Mouse (Mus musculus) megakaryocyte, adult 5-6 weeks (primary cell): ENCODE measurements at regions not wholly inside any gene's neighbourhood (a gene's known extent, or its start where the extent isn't known, plus 50 kb on each side); places are given as distances from the start of the nearest gene placed in this dataset.

Experiments used
- ATAC-seq: 2 replicates; pipeline ENCODE4 v1.8.0; 2016; ENCODE audit warnings: mild to moderate bottlenecking, inconsistent platforms; ENCODE audit not compliant: poor library complexity, severe bottlenecking

DNA sequence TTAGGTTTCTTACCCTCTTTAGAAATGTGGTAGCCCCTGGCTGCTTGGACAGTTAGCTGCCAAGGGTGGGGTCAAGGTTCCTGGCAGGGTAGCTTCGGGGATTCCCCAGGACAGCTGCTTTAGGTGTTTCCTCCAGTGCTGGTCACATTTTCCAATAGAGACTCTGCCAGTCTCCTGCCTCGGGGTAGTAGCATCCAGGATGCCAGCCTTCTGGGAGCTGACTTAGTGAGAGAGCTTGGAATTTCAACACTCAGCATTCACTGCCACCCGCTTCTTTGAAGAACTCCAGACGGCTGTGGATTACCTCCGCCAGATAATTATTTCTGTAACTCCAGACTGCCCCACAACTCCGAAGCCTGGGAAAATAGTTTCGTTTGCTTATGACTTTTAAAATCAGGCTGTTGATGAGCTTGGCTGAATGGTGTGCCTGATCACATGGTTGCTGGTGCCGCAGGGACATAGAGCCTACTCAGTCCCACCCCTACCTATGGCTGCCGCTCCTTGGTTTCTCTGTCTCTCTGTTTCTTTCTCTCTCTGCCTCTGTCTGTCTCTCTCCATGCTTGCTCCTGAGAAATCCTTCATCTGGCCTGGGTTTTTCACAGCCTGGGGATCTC lies 724.2 kb upstream of the Car8 start:
- no peak for ATAC-seq

DNA sequence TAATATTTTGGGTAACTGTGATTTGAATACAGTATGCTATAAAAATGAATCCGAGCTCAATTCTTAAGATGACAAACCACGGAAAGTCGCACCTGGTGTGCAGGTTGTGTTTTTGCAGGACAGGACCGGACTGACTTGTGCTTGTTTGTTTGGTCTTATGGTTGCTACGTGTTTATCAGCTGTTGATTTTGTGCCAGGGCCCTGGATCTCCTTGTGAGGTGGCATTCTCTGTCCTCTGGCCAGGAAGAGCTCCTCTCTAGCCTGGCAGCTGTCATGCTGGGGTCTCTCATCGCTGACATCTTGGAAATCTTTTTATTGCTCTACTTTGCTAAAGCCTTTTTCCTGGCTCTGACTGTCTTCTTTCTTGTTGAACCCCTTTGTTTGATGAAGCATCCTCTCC lies 723.0 kb upstream of the Car8 start:
- no peak for ATAC-seq

DNA sequence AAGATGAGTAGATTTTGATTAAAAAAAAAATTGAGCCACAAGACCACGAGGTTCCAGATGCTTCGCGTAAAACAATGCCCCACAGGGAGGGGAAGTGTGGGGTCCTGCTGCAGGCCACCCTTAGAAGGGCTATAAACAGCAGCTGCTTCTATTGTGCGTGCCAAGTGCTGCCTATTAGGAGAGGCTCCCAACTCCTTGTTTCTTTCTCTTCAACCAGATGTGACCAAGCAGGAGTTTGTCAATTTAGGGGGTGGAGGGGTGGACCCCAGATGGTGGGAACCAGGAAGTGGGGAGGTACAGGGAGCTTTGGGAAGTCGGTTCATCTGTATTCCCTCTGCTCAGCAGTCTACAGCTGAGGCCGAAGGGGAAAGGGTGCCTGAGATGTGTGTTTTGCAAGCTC lies 718.9 kb upstream of the Car8 start:
- no peak for ATAC-seq

DNA sequence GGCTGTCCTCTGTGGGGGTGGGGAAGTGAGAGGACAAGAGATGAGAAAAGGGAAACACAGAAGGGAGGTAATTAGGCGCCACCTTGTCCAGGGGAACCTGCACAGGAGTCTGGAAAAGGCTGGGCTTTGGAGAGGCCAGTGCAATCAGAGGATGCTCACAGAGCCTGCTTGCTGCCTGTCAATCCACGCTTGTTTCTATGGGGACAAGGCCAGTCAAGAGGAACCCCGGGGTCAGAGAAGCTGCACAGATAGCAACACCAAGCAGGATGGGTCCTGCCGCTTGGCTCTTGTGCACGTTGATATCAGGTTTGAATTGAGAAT lies 718.1 kb upstream of the Car8 start:
- ATAC-seq = no peak

DNA sequence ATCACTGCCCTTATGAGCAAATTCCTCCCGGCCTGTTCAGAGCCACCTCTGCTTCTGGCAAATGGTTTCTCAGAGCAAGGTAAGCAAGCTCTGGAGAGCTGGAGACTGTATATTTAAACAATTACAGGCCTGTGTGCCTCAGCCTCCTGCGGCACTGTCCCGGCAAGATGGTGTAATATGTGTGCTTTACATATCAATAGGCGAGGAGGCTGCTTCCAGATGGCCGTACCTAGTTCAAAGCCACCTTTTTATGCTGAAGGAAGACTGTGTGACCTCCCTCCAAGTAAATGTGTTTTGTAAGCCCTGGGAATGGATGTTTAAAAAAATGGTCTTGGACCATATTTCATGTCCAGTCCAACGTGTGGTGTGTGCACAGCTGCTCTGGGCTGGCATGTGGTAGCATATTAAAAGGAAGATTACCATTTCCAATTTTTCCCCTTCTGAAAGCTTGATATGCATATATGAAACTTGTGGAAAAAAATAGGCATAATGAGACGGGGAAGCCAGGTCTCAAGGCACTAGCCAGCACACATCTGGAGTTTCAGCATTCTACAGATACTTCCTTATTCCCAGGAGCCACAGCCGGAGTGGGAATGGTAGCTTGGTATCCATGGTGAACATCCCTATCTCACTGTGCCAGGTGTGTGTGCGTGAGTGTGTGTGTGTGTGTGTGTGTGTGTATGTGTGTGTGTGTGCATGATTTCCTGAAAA lies 717.6 kb upstream of the Car8 start:
- ATAC-seq = no peak

DNA sequence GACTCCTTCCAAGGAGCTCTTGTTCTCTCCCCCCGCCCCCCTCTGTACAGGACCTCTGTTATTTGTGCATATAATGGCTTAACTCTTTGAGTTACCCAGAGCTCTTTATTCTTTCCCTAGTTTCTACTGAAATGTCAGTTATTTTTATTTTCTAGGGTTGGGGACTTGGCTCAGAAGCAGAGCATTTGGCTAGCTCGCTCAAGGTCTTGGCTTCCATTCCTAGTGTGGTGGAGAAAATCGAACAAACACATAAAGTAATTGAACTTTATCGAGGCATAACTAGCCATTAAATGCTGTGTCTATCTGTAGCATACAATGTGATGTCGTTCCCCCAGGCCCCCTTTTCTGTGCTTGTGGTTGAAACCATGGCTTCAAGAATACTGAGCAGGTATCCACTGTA lies 716.5 kb upstream of the Car8 start:
- ATAC-seq = no peak

DNA sequence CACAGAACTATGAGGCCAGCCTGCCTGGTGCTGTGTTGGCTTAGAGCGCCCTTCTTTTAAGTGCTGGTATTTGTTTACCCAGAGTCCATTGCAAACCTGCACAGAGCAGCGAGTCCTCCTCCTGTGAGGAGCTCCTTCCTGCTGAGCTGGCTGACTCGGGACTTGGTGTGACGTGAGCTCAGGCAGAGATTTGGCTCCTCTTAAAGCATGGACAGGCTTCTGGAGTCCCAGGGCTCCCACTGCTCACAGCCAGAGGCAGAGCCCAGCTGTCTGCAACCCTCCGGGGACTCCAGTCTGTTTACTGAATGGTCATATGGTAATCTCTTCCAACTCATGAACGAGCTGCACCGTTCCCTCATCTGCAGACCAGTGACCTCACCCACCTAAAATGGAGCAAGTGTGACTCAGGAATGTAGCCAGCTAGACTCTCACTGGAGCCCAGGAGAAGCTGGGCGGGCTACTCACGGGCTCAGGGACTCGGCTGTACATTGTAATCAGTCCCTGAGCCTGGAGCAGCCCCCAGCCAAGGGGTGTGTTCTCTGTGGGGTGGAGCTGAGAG lies 715.6 kb upstream of the Car8 start:
- ATAC-seq = no peak

DNA sequence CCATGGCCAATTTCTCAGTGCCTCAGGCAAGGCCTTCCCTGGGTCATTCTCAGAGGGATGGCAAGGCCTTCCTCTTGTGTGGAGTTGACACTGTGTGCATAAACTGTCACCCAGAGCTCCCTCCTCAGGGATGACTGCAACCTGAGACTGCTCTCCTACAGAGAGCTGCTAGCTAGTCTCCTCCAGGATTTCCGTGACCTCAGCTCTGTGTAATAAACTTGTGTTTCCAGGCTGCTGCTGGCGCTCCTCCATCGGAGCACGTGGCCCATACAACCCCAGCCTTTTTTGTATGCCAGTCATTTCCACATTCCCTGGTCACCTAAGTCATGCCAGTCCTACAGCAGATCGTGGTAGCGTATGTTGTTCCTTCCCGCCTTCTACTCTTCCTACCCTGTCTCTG lies 714.3 kb upstream of the Car8 start:
- ATAC-seq = no peak

DNA sequence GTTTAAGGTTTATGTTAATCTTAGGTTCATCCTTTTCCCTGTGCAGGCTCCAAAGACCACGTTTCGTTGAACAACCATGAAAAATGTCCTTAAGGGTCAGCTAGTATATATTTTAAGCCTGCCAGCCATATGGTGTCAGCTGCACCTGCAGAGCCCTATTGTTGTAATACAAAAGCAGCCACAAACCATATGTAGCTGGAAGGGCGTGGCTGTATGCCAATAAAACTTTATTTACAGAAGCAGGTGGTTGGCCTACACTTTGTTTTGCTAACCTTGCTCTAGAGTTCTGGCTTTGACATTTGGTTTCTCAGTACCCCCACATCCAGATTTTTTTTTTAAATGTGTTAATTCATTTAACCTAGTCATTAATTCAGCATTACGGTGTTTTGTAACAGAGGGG lies 711.1 kb upstream of the Car8 start:
- ATAC-seq = no peak

DNA sequence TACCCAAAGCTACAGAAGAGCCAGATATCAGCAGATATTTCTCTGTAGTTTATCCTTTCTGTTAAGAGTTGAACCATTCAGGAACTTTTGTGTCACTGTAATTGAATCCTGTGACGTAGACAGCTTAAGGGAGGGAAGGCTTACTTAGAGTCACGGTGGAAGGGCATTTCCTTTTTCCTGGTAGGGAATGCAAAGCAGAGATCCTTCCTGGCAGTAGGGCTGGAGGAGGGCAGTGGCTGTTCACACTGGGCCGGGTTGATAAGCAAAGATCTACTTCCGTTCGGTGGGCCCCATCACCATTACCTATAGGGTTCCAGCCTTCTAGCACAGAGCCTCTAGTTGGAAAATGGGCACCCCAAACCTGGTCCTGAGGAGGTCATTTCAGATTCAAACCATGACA lies 710.7 kb upstream of the Car8 start:
- ATAC-seq = no peak

DNA sequence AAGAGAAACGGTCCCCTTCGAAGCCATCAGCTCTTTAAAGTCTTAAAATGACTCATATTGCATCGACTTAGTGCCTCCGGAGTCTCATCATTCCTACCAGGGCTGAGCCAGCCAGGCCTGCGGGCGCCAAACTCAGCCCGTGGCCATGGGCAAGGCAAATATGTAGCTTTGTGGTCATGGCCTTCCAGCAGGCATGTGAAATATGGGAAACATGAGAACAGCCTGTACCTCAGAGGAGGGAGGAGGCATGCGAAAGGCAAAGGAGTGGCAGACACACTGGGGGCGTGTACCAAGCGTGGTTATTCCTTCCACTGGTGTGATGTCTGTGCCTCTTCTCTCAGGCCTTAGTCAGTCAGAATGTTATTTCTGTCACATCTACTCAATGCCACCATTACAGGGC lies 706.3 kb upstream of the Car8 start:
- no peak for ATAC-seq

DNA sequence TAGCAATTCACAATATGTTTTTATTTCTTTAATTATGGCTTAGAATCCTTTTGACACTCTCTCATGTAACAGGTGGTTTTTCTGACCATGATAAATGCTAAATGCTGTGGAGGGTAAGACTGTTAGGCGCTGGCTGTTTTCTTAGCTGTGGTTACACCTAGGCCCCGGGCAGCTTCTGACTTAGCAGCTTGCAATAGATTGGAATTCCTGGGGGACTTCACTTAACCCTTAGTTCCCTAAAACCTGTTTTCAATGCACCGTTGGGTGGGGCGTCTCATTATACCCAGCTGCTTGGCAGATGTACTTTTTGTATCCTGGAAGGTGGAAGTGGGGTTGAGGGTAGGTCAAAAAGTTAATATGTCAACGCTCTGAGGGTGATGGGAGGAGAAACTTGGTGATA lies 704.2 kb upstream of the Car8 start:
- no peak for ATAC-seq

DNA sequence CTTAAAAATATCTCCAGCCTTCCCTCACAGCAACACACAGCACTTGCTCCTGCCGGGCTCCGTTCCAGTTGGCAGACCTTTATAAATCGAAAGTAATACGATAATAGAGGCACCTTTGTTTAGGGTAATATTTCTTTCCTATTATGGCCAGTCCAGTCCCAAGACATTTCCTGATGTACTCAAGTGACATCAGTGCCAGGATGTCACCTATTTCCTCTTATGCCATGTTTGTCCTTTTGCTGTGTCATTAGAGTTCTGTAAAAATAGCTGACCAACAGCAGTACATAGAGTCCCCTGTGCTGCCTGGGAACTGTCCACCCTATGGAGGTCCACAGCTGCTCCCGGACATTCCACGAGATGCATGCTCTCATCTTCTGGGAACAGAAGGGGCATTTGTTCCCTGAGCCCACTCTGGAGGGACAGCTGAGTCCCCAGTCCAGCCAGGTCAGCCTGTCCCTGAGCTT lies 700.1 kb upstream of the Car8 start:
- peak; percentile 97 for ATAC-seq

DNA sequence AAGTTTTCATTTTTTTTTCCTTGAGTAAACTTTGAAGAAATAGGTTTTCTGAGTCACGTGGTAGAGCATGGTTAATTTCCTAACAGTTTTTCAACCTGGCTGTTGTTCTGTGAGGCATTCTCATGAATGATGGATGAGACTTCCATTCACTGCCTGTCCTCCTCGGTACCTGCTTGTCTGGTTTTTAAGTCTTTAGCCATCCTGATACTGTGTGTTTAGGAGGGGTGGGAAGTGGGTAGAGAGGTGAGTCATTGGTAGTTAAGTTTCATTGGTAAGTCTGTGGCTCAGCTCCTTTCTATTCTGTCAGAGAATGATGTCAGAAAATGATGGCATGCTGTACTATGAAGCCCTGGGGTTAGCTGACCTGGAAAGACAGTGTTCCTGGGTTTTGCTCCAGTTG lies 697.1 kb upstream of the Car8 start:
- ATAC-seq = no peak

DNA sequence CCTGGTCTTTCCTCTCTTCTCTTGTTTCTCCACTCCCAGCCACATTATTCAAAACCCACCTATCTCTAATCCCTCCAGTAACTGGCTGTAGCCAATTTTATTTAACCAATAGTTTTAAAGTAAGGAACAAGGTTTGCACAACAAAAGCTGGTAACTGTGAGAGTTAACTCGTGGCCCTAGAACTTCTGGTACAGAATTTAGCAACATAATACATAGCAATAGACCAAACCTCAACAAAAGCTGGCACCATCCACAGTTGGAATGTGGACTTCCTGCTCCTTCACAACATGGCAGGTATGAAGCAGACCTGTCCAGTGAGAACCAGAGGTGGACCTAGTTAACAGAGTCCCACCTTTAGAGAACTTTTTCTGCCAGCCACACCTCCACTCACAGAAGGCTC lies 695.7 kb upstream of the Car8 start:
- ATAC-seq = no peak

DNA sequence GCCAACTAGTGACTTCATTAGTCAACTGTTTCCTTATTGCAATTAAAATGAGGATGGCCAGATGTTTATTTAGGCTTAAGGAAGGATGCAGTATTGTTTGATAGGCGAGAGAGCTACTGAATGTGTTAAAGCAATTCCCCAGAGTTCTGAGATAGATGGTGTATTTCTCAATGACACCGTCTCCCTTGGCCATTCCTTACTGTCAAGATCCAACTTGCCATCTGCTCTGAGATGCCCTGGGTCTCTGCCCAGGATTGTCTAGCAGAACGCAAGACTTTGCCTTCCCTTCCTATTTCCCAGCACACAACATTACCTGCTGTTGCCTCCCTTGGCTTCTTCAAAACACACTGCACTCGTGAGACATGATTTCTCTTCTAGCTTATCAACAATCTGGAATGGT lies 690.5 kb upstream of the Car8 start:
- ATAC-seq = no peak

DNA sequence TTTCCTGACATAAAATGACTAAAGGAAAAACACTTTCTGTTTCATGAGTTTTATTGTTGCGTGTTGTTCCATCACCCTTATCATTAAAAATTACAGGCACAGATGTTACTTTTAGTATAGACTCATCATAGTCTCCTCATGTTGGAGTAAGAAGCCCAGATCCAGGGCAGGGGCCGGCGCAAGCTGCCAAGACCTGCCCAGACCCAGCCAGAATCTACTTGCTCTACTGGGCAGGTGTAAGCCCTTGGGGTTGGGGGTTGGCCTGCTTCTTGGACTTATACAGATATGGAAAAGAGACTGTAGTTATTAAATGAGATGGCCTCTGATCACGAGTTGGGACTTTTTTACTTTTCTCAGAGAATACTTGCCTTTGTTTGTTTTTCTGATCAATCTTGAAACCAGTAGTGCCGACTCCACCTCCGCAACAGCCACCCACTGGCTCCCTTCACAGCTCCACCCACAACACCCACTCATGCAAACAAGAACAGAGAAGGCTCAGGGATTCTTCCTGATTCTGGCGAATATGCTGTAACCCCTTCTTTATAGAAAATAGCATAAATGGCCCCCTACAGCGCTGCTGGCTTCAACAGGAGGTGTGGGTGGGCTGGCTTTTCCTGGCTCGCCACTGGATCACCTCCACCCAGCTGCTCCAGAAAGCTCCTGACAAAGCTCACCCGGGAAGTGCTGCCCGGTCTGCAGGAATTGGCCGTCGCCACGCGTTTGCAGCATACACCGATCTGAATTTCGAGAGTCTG lies 689.9 kb upstream of the Car8 start:
- ATAC-seq = no peak

DNA sequence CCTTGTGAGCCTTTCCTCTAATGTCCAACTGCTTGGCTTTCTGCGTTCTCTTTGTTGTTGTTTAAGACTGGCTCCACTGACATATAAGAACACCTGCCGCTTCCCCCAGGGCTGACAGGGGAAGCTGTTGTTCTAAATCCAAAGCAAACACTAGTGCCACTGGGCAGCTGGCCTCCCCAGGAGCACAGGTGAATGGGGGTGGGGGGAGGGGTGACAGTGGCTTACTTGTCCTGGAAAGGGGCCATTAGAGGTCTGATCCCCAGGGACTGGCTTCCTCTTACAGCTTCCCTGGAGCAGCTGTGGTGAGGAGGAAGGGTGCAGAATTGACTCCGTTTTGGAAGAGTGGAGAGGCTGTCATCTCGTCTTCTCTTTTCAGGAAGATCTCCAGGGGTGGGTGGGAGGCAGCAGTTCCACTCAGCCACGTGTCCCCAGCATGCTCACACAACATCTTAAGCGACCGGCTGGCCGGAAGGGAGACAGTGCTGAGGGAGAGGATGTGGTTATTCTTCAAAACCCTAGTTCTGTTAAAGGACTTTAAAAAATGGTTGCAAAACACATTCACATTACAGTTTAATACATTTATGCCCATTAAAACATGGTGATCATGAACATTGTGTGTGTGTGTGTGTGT lies 688.5 kb upstream of the Car8 start:
- peak; percentile 86 for ATAC-seq

DNA sequence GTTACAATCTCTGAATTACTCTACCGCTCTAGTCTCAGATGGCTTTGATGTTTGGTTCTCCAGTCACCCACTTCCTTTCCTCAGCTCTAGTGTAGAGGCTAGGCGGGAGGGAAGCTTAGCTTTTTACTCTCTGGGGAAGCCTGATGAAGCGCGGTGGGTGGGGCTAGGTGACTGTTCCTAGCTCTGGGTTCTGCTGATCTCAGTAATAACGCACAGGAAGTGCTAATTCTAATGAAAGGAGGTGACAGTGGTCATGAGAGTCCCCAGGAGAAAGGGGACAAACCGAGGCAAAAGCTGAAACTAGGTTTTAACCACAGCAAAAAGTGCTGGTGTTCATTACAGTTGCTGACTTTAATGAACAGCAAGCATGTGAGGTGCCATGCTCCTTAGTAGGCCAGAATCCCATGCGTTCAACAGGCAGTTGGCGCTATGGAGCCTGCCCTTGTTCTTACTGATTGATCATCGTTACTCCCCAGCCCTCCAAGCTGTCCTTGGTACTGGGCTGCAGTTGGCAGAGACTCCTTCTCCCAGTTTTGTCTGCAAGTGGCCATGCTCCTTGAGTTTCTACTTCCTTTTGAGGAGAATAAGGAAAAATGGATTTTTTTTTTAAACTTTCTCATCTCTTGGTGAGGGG lies 687.9 kb upstream of the Car8 start:
- peak; percentile 68 for ATAC-seq

DNA sequence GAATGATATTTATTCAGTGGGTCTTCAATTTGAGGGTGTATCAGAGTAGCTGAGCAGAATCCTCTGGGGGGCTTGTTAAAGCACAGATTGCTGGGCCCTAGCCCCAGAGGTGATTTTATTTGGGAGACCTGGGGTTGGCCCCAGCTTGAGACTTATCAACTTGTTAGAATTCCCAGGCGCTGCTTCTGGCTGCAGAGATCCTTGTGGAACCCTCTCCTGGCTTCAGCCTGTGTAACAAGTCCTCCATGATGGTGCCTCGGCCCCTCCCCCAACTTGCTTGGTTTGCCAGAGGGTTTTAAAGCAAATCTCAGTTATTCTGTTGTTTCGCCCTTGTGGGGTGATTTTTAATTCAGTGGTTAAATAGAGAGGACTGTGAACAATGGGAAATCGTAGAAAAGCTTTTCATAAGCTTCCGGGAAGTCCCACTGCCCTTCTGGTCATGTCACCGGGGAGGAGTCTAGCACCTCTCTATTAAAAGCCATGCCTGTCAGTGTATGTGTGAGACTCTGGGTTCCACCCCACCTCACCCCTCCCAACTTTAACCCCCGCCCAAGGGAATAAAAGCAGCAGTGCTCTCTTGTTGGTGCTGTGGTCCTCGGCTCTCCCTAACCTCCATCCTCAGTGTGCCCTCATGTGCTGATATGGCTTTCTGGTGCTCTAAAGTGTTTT lies 684.0 kb upstream of the Car8 start:
- ATAC-seq = no peak
